Mouse (Mus musculus) limb, embryonic 12.5 days (tissue): ENCODE data around the gene Lce1f. TPM values are rescaled to one million over a fixed set of nuclear protein-coding genes. Genes with fewer than 3 reads are reported as not detected.

Experiments used
- ATAC-seq: fragments of 200-750 bp; cut with Nextera tagmentation; 2 replicates; pipeline ENCODE4 v1.8.0; 2017; ENCODE audit warnings: low read depth, moderate TSS enrichment; ENCODE audit not compliant: insufficient number of reproducible peaks, insufficient read depth, low FRiP score, low TSS enrichment
- H3K27ac ChIP-seq: fragments of 300-500 bp; sonication (generic); 2 replicates; pipeline ENCODE4 v1.5.1; 2016; ENCODE audit warnings: mild to moderate bottlenecking, moderate library complexity
- H3K27me3 ChIP-seq: fragments of 300-500 bp; sonication (generic); 2 replicates; pipeline ENCODE4 v1.6.1; 2016; ENCODE audit warnings: mild to moderate bottlenecking, moderate library complexity
- H3K36me3 ChIP-seq: fragments of 300-500 bp; sonication (generic); 2 replicates; pipeline ENCODE4 v1.6.1; 2016; ENCODE audit warnings: mild to moderate bottlenecking, moderate library complexity
- H3K4me1 ChIP-seq: fragments of 300-500 bp; sonication (generic); replicated peaks from 2 replicates; pipeline ENCODE4 v1.6.1; 2016
- H3K4me2 ChIP-seq: fragments of 300-500 bp; sonication (generic); 2 replicates; pipeline ENCODE4 v1.6.1; 2016; ENCODE audit warnings: mild to moderate bottlenecking, moderate library complexity
- H3K4me3 ChIP-seq: fragments of 300-500 bp; sonication (generic); replicated peaks from 2 replicates; pipeline ENCODE4 v1.5.1; 2016; ENCODE audit warnings: mild to moderate bottlenecking
- H3K9ac ChIP-seq: fragments of 300-500 bp; sonication (generic); replicated peaks from 2 replicates; pipeline ENCODE4 v1.6.1; 2016; ENCODE audit warnings: mild to moderate bottlenecking, moderate library complexity
- H3K9me3 ChIP-seq: fragments of 300-500 bp; sonication (generic); 2 replicates; pipeline ENCODE4 v1.6.1; 2016; ENCODE audit warnings: mild to moderate bottlenecking, moderate library complexity
- WGBS: fragments of 180-500 bp; shearing (Covaris S2); methylation state at CpG from one replicate; pipeline ENCODE4 v1.1.7; 2016; 5-methylcytosine and 5-hydroxymethylcytosine counted together
- polyA plus RNA-seq: library from polyadenylated mRNA; unstranded; fragments of >200 nt; fragmentation: Nextera tagmentation; extraction: Ambion mirVana; gene quantifications from 2 replicates; pipeline ENCODE4 v1.2.1, GENCODE M21; 2016

The Lce1f gene
- polyA plus RNA-seq, 1 experiment from 2014 or later: not detected

DNA sequence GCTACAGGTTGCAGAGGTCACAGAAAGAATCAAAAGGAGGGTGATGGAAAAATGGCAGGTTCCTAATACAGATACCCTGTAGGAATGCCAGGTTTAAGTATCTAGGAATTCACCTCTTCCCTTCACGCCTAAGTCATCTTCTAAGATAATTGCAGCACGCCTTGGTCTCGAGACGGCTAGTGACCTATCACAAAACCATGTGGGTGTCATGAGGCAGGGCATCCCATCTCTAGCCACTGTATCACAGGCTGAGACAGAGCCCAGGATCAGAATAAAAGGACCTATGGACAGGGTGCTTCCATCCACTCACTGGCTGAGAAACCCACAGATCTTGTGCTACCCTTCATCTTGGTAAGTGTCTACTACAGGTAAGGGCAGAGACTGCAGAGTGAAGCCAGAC, 41.2 kb downstream of the Lce1f start, which contains the start of gene Lce1c:
Gene Lce1c (plus strand): TSS at position 301 of the 400 bp plus-strand sequence.
- ATAC-seq: no peak
- WGBS: 76% methylated on average over 4 of the region's 4 CpGs
- Histone ChIP-seq H3K9me3 (no peaks in the 10 kb centered on the region), H3K4me3 (no peak within 1 kb of the TSS), H3K4me2 (no peak within 1 kb of the TSS), H3K36me3 (no peaks in the 10 kb centered on the region), H3K4me1 (no peaks in the 10 kb centered on the region), H3K27ac (no peak within 1 kb of the TSS), H3K27me3 (no peaks in the 10 kb centered on the region), H3K9ac (no peak within 1 kb of the TSS)

- Histone ChIP-seq H3K27ac (no peak within 1 kb of the TSS), H3K4me3 (no peak within 1 kb of the TSS), H3K4me2 (no peak within 1 kb of the TSS), H3K36me3 (no peaks in the 10 kb centered on the region), H3K9me3 (no peaks in the 10 kb centered on the region), H3K9ac (no peak within 1 kb of the TSS), H3K27me3 (no peaks in the 10 kb centered on the region), H3K4me1 (no peaks in the 10 kb centered on the region)
- no peak for ATAC-seq
Observed at GRCm38 (mm10) chr3:92670215-92670614, 49.9 kb downstream of the Lce1f start, which contains the start of gene Lce1a2. Lce1a2 (minus strand) TSS chr3:92670315.

Other genes starting within 250 kb of the Lce1f start
- not detected in 2 replicates for gene Sprr1a, start 234.5 kb downstream of the Lce1f start, polyA plus RNA-seq
- gene Sprr4, start 219.9 kb downstream of the Lce1f start, polyA plus RNA-seq: not detected in 2 replicates
- not detected in 2 replicates for gene 2310046K23Rik, start 185.8 kb downstream of the Lce1f start, polyA plus RNA-seq
- 0.18 TPM in 1 of 2 replicates, not detected in the other for gene Ivl, start 146.6 kb downstream of the Lce1f start, polyA plus RNA-seq
- gene Smcp, start 131.4 kb downstream of the Lce1f start, polyA plus RNA-seq: not detected in 2 replicates
- not detected in 2 replicates for gene 2210017I01Rik, start 112.9 kb downstream of the Lce1f start, polyA plus RNA-seq
- gene Lce6a, start 98.7 kb downstream of the Lce1f start, polyA plus RNA-seq: not detected in 2 replicates
- gene Lce1a1, start 72.0 kb downstream of the Lce1f start, polyA plus RNA-seq: not detected in 2 replicates
- gene Lce1b, start 63.4 kb downstream of the Lce1f start, polyA plus RNA-seq: not detected in 2 replicates
- gene Lce1a2, start 50.0 kb downstream of the Lce1f start, polyA plus RNA-seq: not detected in 2 replicates
- gene Lce1c, start 41.1 kb downstream of the Lce1f start, polyA plus RNA-seq: not detected in 2 replicates
- not detected in 2 replicates for gene Lce1d, start 33.1 kb downstream of the Lce1f start, polyA plus RNA-seq
- not detected in 2 replicates for gene Lce1e, start 11.3 kb downstream of the Lce1f start, polyA plus RNA-seq
- gene Gm38119, start 18.7 kb upstream of the Lce1f start, polyA plus RNA-seq: not detected in 2 replicates
- gene Lce1g, start 32.0 kb upstream of the Lce1f start, polyA plus RNA-seq: not detected in 2 replicates
- not detected in 2 replicates for gene Lce1h, start 44.7 kb upstream of the Lce1f start, polyA plus RNA-seq
- not detected in 2 replicates for gene Lce1i, start 58.5 kb upstream of the Lce1f start, polyA plus RNA-seq
- gene Lce1j, start 70.2 kb upstream of the Lce1f start, polyA plus RNA-seq: not detected in 2 replicates
- gene Lce1k, start 87.5 kb upstream of the Lce1f start, polyA plus RNA-seq: not detected in 2 replicates
- gene Kprp, start 106.9 kb upstream of the Lce1f start, polyA plus RNA-seq: not detected in 2 replicates
- not detected in 2 replicates for gene Lce1l, start 130.9 kb upstream of the Lce1f start, polyA plus RNA-seq
- gene 2310050C09Rik, start 149.9 kb upstream of the Lce1f start, polyA plus RNA-seq: not detected in 2 replicates
- not detected in 2 replicates for gene Lce3a, start 205.9 kb upstream of the Lce1f start, polyA plus RNA-seq
- gene Lce3b, start 212.6 kb upstream of the Lce1f start, polyA plus RNA-seq: not detected in 2 replicates
- not detected in 2 replicates for gene Lce3c, start 224.1 kb upstream of the Lce1f start, polyA plus RNA-seq
- gene Lce3d, start 237.0 kb upstream of the Lce1f start, polyA plus RNA-seq: not detected in 2 replicates
- gene Lce3e, start 246.7 kb upstream of the Lce1f start, polyA plus RNA-seq: not detected in 2 replicates